16 mouse cellular contexts compared by ENCODE assay signal in genomic region chr11:86654096-86654495, GRCm38 (mm10). TPM values are rescaled to one million over a fixed set of nuclear protein-coding genes. Genes with fewer than 3 reads are reported as not detected.
A peak's percentile ranks its signal among the peaks of the same experiment; 100 is the strongest.
DNase-seq lines count a peak whose midpoint lies in the region; ATAC-seq and TF ChIP-seq lines count a peak whose summit lies in the region.
"Had no signal": no experiment of that assay in that cellular context is flagged by ENCODE, and none has a peak within 500 bp of the region (broad histone marks: within the 10 kb centered on the region; RNA-seq: fewer than 3 reads in every experiment).

No protein-coding gene starts in this region.

- intact Hi-C loops in gastrocnemius, adult 2 months (cut with DNase I), result no loop called here

- no peaks in the 10 kb centered on the region for H3K9me3 ChIP-seq in liver, embryonic 11.5 days (ENCODE audit: control insufficient read depth, low read length)
- H3K9me3 ChIP-seq in CH12.LX (replicated peaks; ENCODE audit: low read length), result no peaks in the 10 kb centered on the region
- H3K9me3 ChIP-seq in midbrain, embryonic 11.5 days (ENCODE audit: control insufficient read depth, low read length), result no peaks in the 10 kb centered on the region
- H3K9me3 ChIP-seq: forebrain, embryonic 12.5 days; intestine, embryonic 15.5 days; limb, embryonic 12.5 days; megakaryocyte, embryonic 14.5 days; neural tube, embryonic 13.5 days had no signal

- in situ Hi-C loops in CH12.LX (cut with MboI; ENCODE audit: low pct_ligation_motif_present, low pct_unique_long_range_greater_than_20kb, low sequenced_read_pairs), result loop anchor here (5.0 to 10.0 kb wide), 2 partner anchors 77 to 351 kb away; no protein-coding TSS in a partner anchor

- dilution Hi-C loops in CH12.LX (cut with MboI; ENCODE audit: extremely low pct_ligation_motif_present, extremely low pct_unique_long_range_greater_than_20kb, low sequenced_read_pairs), result no loop called here

- no peak overlapping the region; the same call in 1 of the 2 replicates for H3K9ac ChIP-seq in liver, adult 2 months (ENCODE audit: low read depth, low read length)
- no peak overlapping the region for H3K9ac ChIP-seq in liver, embryonic 11.5 days (ENCODE audit: low read depth, low read length)
- H3K9ac ChIP-seq in CH12.LX (ENCODE audit: insufficient read depth, low read depth), result peak overlapping the region; percentile 16
- H3K9ac ChIP-seq in midbrain, embryonic 11.5 days (ENCODE audit: low read length), result no peak overlapping the region
- H3K9ac ChIP-seq: forebrain, embryonic 12.5 days; intestine, embryonic 15.5 days; limb, embryonic 12.5 days; neural tube, embryonic 13.5 days had no signal

- no peak overlapping the region for H3K4me3 ChIP-seq in gastrocnemius, adult 2 months
- no peak overlapping the region for H3K4me3 ChIP-seq in liver, adult 2 months (ENCODE audit: insufficient read depth, low read depth, low read length)
- no peak overlapping the region for H3K4me3 ChIP-seq in liver, embryonic 11.5 days (ENCODE audit: low read depth, low read length)
- no peak overlapping the region for H3K4me3 ChIP-seq in CH12.LX (replicated peaks in 1 of 3; ENCODE audit: low read depth in 2 of 3, low read length in 2 of 3, poor library complexity in 1 of 3)
- H3K4me3 ChIP-seq in midbrain, embryonic 11.5 days (ENCODE audit: low read depth, low read length), result no peak overlapping the region
- H3K4me3 ChIP-seq: forebrain, embryonic 12.5 days; intestine, embryonic 15.5 days; limb, embryonic 12.5 days; megakaryocyte, embryonic 14.5 days; neural tube, embryonic 13.5 days had no signal

- H3K4me2 ChIP-seq in liver, embryonic 11.5 days, result no peak overlapping the region
- peak overlapping the region; percentile 3; the same call in 1 of the 2 replicates for H3K4me2 ChIP-seq in CH12.LX (ENCODE audit: insufficient read depth, low read depth, poor library complexity, severe bottlenecking)
- no peak overlapping the region for H3K4me2 ChIP-seq in midbrain, embryonic 11.5 days
- H3K4me2 ChIP-seq: forebrain, embryonic 12.5 days; heart, embryonic 11.5 days; intestine, embryonic 15.5 days; limb, embryonic 12.5 days; neural tube, embryonic 13.5 days had no signal

- H3K27me3 ChIP-seq in liver, adult 2 months (ENCODE audit: control insufficient read depth, insufficient read depth, low read length), result no peaks in the 10 kb centered on the region
- no peaks in the 10 kb centered on the region for H3K27me3 ChIP-seq in liver, embryonic 11.5 days (replicated peaks; ENCODE audit: control insufficient read depth, insufficient read depth, low read length)
- no peaks in the 10 kb centered on the region for H3K27me3 ChIP-seq in CH12.LX (replicated peaks)
- no peaks in the 10 kb centered on the region for H3K27me3 ChIP-seq in midbrain, embryonic 11.5 days (ENCODE audit: control insufficient read depth, insufficient read depth, low read length)
- H3K27me3 ChIP-seq: forebrain, embryonic 12.5 days; intestine, embryonic 15.5 days; limb, embryonic 12.5 days; megakaryocyte, embryonic 14.5 days; neural tube, embryonic 13.5 days had no signal

- no peaks in the 10 kb centered on the region; the same call in 1 of the 2 replicates for H3K79me2 ChIP-seq in liver, adult 2 months (ENCODE audit: control insufficient read depth, insufficient read depth, low read length)
- peaks cover 4% of the 10 kb centered on the region for H3K79me2 ChIP-seq in CH12.LX (replicated peaks; ENCODE audit: control insufficient read depth, extremely low read depth, insufficient read depth, poor library complexity, severe bottlenecking)

- no peak for TF ChIP-seq CTCF in gastrocnemius, adult 2 months (IDR thresholded peaks at IDR 0.05)
- no peak for TF ChIP-seq CTCF in liver, adult 2 months (IDR thresholded peaks at IDR 0.05; ENCODE audit: low read depth, low read length)
- no peak for TF ChIP-seq CTCF in CH12.LX (conservative IDR thresholded peaks at IDR 0.05 in 1 of 2, IDR thresholded peaks at IDR 0.05 in 1 of 2; ENCODE audit: low read depth in 2 of 2, low read length in 2 of 2)

- H3K36me3 ChIP-seq in liver, adult 2 months (ENCODE audit: control insufficient read depth, insufficient read depth, low read length), result peaks cover 20% of the 10 kb centered on the region
- H3K36me3 ChIP-seq in liver, embryonic 11.5 days (ENCODE audit: control insufficient read depth, insufficient read depth, low read length), result peaks cover 2% of the 10 kb centered on the region; the same call in 1 of the 2 replicates
- peaks cover 2 to 26% of the 10 kb centered on the region in 2 experiments for H3K36me3 ChIP-seq in CH12.LX (replicated peaks in 1 of 2; ENCODE audit: control insufficient read depth in 1 of 2, insufficient read depth in 1 of 2, low read length in 1 of 2)
- H3K36me3 ChIP-seq in midbrain, embryonic 11.5 days (ENCODE audit: control insufficient read depth, insufficient read depth, low read length), result no peaks in the 10 kb centered on the region
- H3K36me3 ChIP-seq: forebrain, embryonic 12.5 days; intestine, embryonic 15.5 days had no signal

- TF ChIP-seq POLR2A in liver, adult 2 months (IDR thresholded peaks at IDR 0.05; ENCODE audit: extremely low read depth, insufficient read depth, low read length), result no peak
- no peak for TF ChIP-seq POLR2A in CH12.LX (IDR thresholded peaks at IDR 0.05; ENCODE audit: low read depth, low read length)

- no peak for ATAC-seq in liver, embryonic 11.5 days (replicated peaks; ENCODE audit: low FRiP score)
- no peak for ATAC-seq in midbrain, embryonic 11.5 days (ENCODE audit: low FRiP score)
- ATAC-seq: hindbrain, embryonic 16.5 days; intestine, embryonic 15.5 days had no signal

- DNase-seq in gastrocnemius, adult 2 months, result no peak
- no peak for DNase-seq in gastrocnemius, postnatal 25 days
- DNase-seq in liver, adult 2 months (ENCODE audit: extremely low read depth, low read depth, low spot score), result no peak
- DNase-seq in liver, embryonic 11.5 days (ENCODE audit: low spot score), result no peak
- DNase-seq in CH12.LX (ENCODE audit: extremely low read depth), result no peak
- DNase-seq in fibroblast of lung, adult 2 months (ENCODE audit: low read depth), result peak; percentile 40
- DNase-seq in midbrain, embryonic 11.5 days (ENCODE audit: low spot score, missing footprints), result no peak
- DNase-seq in cerebellum, postnatal 4 days (ENCODE audit: low spot score in 2 of 2), result no peak
- DNase-seq: lung, adult 2 months had no signal

- WGBS in liver, adult 2 months, result 65% methylated on average over 4 of the region's 4 CpGs
- WGBS in liver, embryonic 11.5 days, result 86% methylated on average over 4 of the region's 4 CpGs
- WGBS in midbrain, embryonic 11.5 days, result 88% methylated on average over 4 of the region's 4 CpGs

- H3K4me1 ChIP-seq in liver, adult 2 months (ENCODE audit: control insufficient read depth, insufficient read depth, low read length), result peaks cover 2% of the 10 kb centered on the region; the same call in 1 of the 2 replicates
- H3K4me1 ChIP-seq in liver, embryonic 11.5 days (replicated peaks; ENCODE audit: control insufficient read depth, insufficient read depth, low read length), result peaks cover 11% of the 10 kb centered on the region
- peaks cover 12 to 69% of the 10 kb centered on the region in 2 experiments; a peak in 3 of 4 replicates for H3K4me1 ChIP-seq in CH12.LX (ENCODE audit: control insufficient read depth in 1 of 2, insufficient read depth in 2 of 2)
- no peaks in the 10 kb centered on the region for H3K4me1 ChIP-seq in midbrain, embryonic 11.5 days (ENCODE audit: control insufficient read depth, insufficient read depth, low read length)
- H3K4me1 ChIP-seq: forebrain, embryonic 12.5 days; intestine, embryonic 15.5 days; limb, embryonic 12.5 days; neural tube, embryonic 13.5 days had no signal

- peak overlapping the region; percentile 61 for H3K27ac ChIP-seq in gastrocnemius, adult 2 months
- H3K27ac ChIP-seq in liver, adult 2 months (replicated peaks; ENCODE audit: insufficient read depth, low read depth, low read length), result peak overlapping the region; percentile 52; the same call in 1 of the 2 replicates
- H3K27ac ChIP-seq in liver, embryonic 11.5 days (ENCODE audit: low read depth, low read length), result no peak overlapping the region
- H3K27ac ChIP-seq in CH12.LX (ENCODE audit: insufficient read depth, low read depth), result no peak overlapping the region; the same call in 1 of the 2 replicates
- H3K27ac ChIP-seq in midbrain, embryonic 11.5 days (ENCODE audit: low read depth, low read length), result no peak overlapping the region
- H3K27ac ChIP-seq: forebrain, embryonic 12.5 days; intestine, embryonic 15.5 days; limb, embryonic 12.5 days; neural tube, embryonic 13.5 days had no signal

- TF ChIP-seq EP300 in CH12.LX (IDR thresholded peaks at IDR 0.05; ENCODE audit: low read length), result no peak

- no peak for TF ChIP-seq RAD21 in CH12.LX (IDR thresholded peaks at IDR 0.05; ENCODE audit: low read depth, low read length)

TF ChIP-seq in CH12.LX, 34 proteins besides CTCF, POLR2A, EP300 and RAD21 (continues in another document):
- TF ChIP-seq JUN (IDR thresholded peaks at IDR 0.05; ENCODE audit: insufficient read depth, low read depth, low read length), result no peak
- no peak for TF ChIP-seq ZKSCAN1 (IDR thresholded peaks at IDR 0.05; ENCODE audit: borderline replicate concordance, low read depth, low read length)
- no peak for TF ChIP-seq KAT2A (IDR thresholded peaks at IDR 0.05; ENCODE audit: insufficient replicate concordance, low read length)
- no peak for TF ChIP-seq CHD2 (IDR thresholded peaks at IDR 0.05; ENCODE audit: low read length)
- no peak for TF ChIP-seq RCOR1 (conservative IDR thresholded peaks at IDR 0.05; ENCODE audit: low read depth, low read length)
- no peak for TF ChIP-seq ZNF384 (IDR thresholded peaks at IDR 0.05; ENCODE audit: low read depth, low read length)

RNA-seq across cellular contexts. Expression of gene Vmp1, which starts 29.5 kb away (rescaled TPM):
- 100 to 1,000 TPM in 1 of 2 experiments, 10 to 100 TPM in 1; 84.0 to 115 TPM for total RNA-seq in gastrocnemius, adult 2 months (2021)
- 10 to 100 TPM; 83.0 to 89.8 TPM for total RNA-seq in gastrocnemius, postnatal 25 days (2021)
- total RNA-seq in liver, adult 2 months (2014; rRNA removed), result 91.9 and 93.6 TPM in 2 replicates
- polyA plus RNA-seq in liver, adult 2 months (2012; rRNA removed), result 37.8 and 43.6 TPM in 2 replicates
- 112 and 130 TPM in 2 replicates for polyA plus RNA-seq in liver, embryonic 11.5 days (2014; fragmentation: Nextera tagmentation; extraction: Ambion mirVana)
- 80.9 and 86.9 TPM in 2 replicates for total RNA-seq in CH12.LX (2012; rRNA removed)
- total RNA-seq in CH12.LX (2014; rRNA removed), result 209 and 231 TPM in 2 replicates
- 166 and 167 TPM in 2 replicates for polyA plus RNA-seq in CH12.LX (2012; ENCODE audit: insufficient read length, low read depth)
- 93.7 and 103 TPM in 2 replicates for polyA plus RNA-seq in midbrain, embryonic 11.5 days (2014; fragmentation: Nextera tagmentation; extraction: Ambion mirVana)

RNA-seq across cellular contexts. Expression of gene Ptrh2, which starts 29.7 kb away (rescaled TPM):
- 1 to 10 TPM; 6.0 to 7.9 TPM for total RNA-seq in gastrocnemius, adult 2 months (2021)
- 1 to 10 TPM; 5.1 to 5.3 TPM for total RNA-seq in gastrocnemius, postnatal 25 days (2021)
- 8.1 and 9.2 TPM in 2 replicates for total RNA-seq in liver, adult 2 months (2014; rRNA removed)
- polyA plus RNA-seq in liver, adult 2 months (2012; rRNA removed), result 5.0 and 5.2 TPM in 2 replicates
- 39.6 and 40.5 TPM in 2 replicates for polyA plus RNA-seq in liver, embryonic 11.5 days (2014; fragmentation: Nextera tagmentation; extraction: Ambion mirVana)
- total RNA-seq in CH12.LX (2012; rRNA removed) (29.8 and 39.4 TPM in 2 replicates), CH12.LX (2014; rRNA removed) (34.7 and 40.9 TPM in 2 replicates)
- 48.2 and 54.5 TPM in 2 replicates for polyA plus RNA-seq in CH12.LX (2012; ENCODE audit: insufficient read length, low read depth)
- 41.8 and 41.9 TPM in 2 replicates for polyA plus RNA-seq in midbrain, embryonic 11.5 days (2014; fragmentation: Nextera tagmentation; extraction: Ambion mirVana)

Comparison
In these comparisons a context has a peak if more than half of its experiments do, and no peak if none do; other contexts are left out.
1. H3K27ac ChIP-seq: peak in gastrocnemius, adult 2 months (single experiment) and liver, adult 2 months (single experiment); none in liver, embryonic 11.5 days (single experiment), CH12.LX (single experiment) and midbrain, embryonic 11.5 days (single experiment).